Mouse (Mus musculus): ENCODE results near the gene Maoa. TPM values are rescaled to one million over a fixed set of nuclear protein-coding genes. Genes with fewer than 3 reads are reported as not detected.

Gene Maoa
- 1.4 and 4.7 TPM in 2 replicates for polyA plus RNA-seq (2012; rRNA removed; ENCODE audit: low replicate concordance)

DNA sequence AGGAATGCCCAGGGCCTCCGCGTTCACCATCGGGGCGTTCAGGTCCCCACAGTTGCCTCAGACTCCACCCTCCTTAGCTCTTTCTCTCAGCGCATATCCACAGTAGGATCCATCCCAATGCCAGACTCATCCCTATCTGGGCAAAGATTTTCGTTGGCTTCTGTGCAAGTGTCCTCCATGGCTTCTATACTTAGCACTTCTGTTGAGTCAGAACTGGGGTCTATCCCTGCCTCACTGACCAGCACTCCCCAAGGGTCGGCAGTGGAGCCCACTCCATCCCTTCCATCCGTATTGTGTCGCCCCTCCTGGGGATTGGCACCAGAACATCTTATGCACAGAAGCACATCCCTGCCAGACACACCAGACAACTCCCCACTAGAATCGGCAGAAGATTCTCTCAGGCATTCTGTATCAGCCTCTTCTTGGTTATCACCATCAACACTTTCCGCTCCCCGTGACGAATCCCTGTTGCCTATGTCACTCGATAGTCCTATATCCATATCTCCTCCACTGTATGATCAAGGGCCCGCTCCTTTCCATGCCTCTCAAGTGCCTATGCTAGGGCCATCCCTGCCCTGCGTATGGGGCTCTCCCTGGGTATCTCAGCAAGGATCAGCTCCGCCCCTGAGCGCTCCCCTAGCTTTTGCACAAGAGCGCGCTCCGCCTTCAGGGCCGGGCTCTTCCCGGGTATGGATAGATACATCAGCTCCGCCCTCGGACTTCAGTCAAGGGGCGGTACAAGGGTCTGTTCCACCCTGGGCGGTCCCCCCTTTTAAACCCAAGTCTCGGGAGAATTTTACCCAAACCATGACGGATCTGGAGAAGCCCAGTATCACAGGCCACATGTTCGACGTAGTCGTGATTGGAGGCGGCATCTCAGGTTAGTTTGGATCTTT lies at the start of gene Maoa:
TSS of gene Maoa (plus strand) at position 665 of the 896 bp plus-strand sequence.

Other genes starting within 250 kb of the Maoa start
- gene Cypt1, start 96.8 kb upstream of the Maoa start, polyA plus RNA-seq (2012; rRNA removed; ENCODE audit: low replicate concordance), result not detected in 2 replicates
- 7.7 and 28.2 TPM in 2 replicates for gene Maob, start 197.7 kb downstream of the Maoa start, polyA plus RNA-seq (2012; rRNA removed; ENCODE audit: low replicate concordance)

All from mammary gland, adult 2 months (tissue).